Mouse (Mus musculus) heart, embryonic 16.5 days (tissue): ENCODE data around the gene Bfsp2. TPM values are rescaled to one million over a fixed set of nuclear protein-coding genes. Genes with fewer than 3 reads are reported as not detected.

Experiments used
- ATAC-seq: fragments of 200-750 bp; cut with Nextera tagmentation; replicated peaks from 2 replicates; pipeline ENCODE4 v1.8.0; 2017; ENCODE audit warnings: moderate number of reproducible peaks; ENCODE audit not compliant: insufficient read depth, low FRiP score; ENCODE audit errors: extremely low read depth
- H3K27ac ChIP-seq: fragments of 300-500 bp; sonication (generic); 2 replicates; pipeline ENCODE4 v1.5.1; 2014; ENCODE audit warnings: mild to moderate bottlenecking, low read length, control low read depth, moderate library complexity
- H3K27me3 ChIP-seq: fragments of 300-500 bp; sonication (generic); 2 replicates; pipeline ENCODE4 v1.6.1; 2014; ENCODE audit warnings: low read length, mixed read lengths; ENCODE audit not compliant: control insufficient read depth, insufficient read depth
- H3K36me3 ChIP-seq: fragments of 300-500 bp; sonication (generic); 2 replicates; pipeline ENCODE4 v1.6.1; 2014; ENCODE audit not compliant: control insufficient read depth, insufficient read depth
- H3K4me1 ChIP-seq: fragments of 300-500 bp; sonication (generic); 2 replicates; pipeline ENCODE4 v1.6.1; 2014; ENCODE audit warnings: low read length, mixed read lengths; ENCODE audit not compliant: control insufficient read depth, insufficient read depth
- H3K4me2 ChIP-seq: fragments of 300-500 bp; sonication (generic); 2 replicates; pipeline ENCODE4 v1.6.1; 2014; ENCODE audit warnings: low read depth, mild to moderate bottlenecking, control low read depth, low read length
- H3K4me3 ChIP-seq: fragments of 300-500 bp; sonication (generic); 2 replicates; pipeline ENCODE4 v1.5.1; 2014; ENCODE audit warnings: mild to moderate bottlenecking, control low read depth, low read length
- H3K9ac ChIP-seq: fragments of 300-500 bp; sonication (generic); 2 replicates; pipeline ENCODE4 v1.6.1; 2014; ENCODE audit warnings: low read length, control low read depth
- H3K9me3 ChIP-seq: fragments of 300-500 bp; sonication (generic); replicated peaks from 2 replicates; pipeline ENCODE4 v1.6.1; 2016; ENCODE audit warnings: low read length; ENCODE audit not compliant: control insufficient read depth
- WGBS: fragments of 180-500 bp; shearing (Covaris S2); extraction: QIAGEN DNeasy Blood & Tissue Kit; methylation state at CpG from one replicate; pipeline ENCODE4 v1.1.7; 2014; 5-methylcytosine and 5-hydroxymethylcytosine counted together
- polyA plus RNA-seq: library from polyadenylated mRNA; unstranded; fragments of >200 nt; fragmentation: Nextera tagmentation; extraction: Ambion mirVana; gene quantifications from 2 replicates; pipeline ENCODE4 v1.2.1, GENCODE M21; 2015

The Bfsp2 gene
- polyA plus RNA-seq, 1 experiment from 2014 or later, result 1.1 TPM

DNA sequence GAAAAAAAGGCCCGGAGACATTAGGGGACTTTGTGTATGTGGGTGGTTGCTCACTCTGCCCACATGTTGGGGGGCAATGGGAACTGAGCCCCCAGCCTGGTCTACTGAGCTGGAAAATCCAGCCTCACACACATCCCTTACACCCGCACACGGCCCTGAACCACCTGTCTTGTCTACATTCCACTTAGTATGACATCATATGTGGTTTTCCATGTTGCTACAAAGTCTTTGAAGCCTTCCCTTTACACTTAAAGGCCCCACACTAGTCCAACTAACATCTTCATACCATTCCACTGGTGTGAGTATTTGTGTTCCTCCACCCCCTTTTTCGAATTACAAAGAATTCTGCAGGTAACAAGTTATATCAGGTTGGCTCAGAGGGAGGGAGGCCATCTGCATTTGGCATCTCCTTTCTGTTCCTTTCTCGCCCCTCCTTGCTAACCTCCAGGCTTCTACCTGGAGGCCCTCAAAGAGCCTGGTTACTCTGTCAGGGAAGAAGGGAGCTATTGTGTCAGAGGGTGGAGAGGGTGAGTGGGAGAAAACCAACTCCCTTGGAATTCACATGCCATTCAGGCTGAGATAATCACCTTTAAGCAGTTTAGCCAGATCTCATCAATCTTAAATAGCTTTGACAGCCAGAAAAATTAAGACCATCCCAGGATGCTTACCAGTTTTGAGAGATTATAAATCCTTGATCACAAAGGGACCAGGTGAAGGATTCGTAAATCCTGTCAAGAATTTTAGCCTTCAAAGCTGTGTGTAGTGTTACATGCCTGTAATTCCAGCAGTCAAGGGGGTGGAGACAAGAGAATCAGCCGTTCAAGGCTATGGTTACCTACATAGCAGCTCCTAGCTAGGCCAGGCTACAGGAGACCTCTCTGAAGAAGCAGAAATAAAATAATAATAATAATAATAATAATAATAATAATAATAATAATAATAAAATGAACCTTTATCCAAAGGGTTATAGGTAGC, 103.6 kb downstream of the Bfsp2 start:
- Histone ChIP-seq H3K4me1 (peaks cover 3% of the 10 kb centered on the region; the same call in 1 of the 2 replicates), H3K9me3 (no peaks in the 10 kb centered on the region), H3K4me3 (no peak overlapping the region), H3K9ac (no peak overlapping the region), H3K4me2 (no peak overlapping the region), H3K27me3 (no peaks in the 10 kb centered on the region), H3K36me3 (no peaks in the 10 kb centered on the region), H3K27ac (no peak overlapping the region)
- ATAC-seq, result no peak
- WGBS, result 53% methylated on average over 7 of the region's 7 CpGs

Other genes with a start within 250 kb of the Bfsp2 start
- gene Trf, start 250.0 kb downstream of the Bfsp2 start, polyA plus RNA-seq, result 52.4 and 64.3 TPM in 2 replicates
- 1.0 and 1.7 TPM in 2 replicates for gene 1300017J02Rik, start 175.3 kb downstream of the Bfsp2 start, polyA plus RNA-seq
- gene Topbp1, start 175.2 kb downstream of the Bfsp2 start, polyA plus RNA-seq, result 36.9 and 37.2 TPM in 2 replicates
- 77.5 and 89.1 TPM in 2 replicates for gene Cdv3, start 114.6 kb downstream of the Bfsp2 start, polyA plus RNA-seq